Mouse (Mus musculus): ENCODE data around the gene Upf1. TPM values are rescaled to one million over a fixed set of nuclear protein-coding genes. Genes with fewer than 3 reads are reported as not detected.
A peak's percentile ranks its signal among the peaks of the same experiment; 100 is the strongest.

Gene Upf1
- polyA plus RNA-seq, 1 experiment from 2014 or later, result 5.6 TPM

DNA sequence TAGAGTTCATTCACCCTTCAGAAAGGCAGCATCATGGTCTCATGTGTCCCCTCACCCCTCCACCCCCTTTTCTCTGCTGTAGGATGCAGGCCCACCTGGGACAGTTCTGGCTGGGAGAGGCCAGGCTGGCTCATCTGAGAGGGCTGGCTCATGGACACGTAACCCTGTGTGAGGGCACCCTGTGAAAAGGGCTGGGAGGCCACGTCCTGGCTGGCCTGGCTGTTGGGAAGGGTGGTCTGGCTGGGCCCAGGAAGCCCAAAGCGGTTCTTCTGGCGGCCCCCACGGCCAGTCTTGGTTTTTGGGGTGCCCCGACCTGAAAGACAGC, 20.2 kb downstream of the Upf1 start:
- H3K27me3 ChIP-seq (ENCODE audit: control insufficient read depth, insufficient read depth, low read depth, low read length), result no peaks in the 10 kb centered on the region
- H3K4me2 ChIP-seq (ENCODE audit: low read depth, low read length), result no peak overlapping the region
- no peak for ATAC-seq (ENCODE audit: low read depth)
- peaks cover 22% of the 10 kb centered on the region for H3K4me1 ChIP-seq (ENCODE audit: control insufficient read depth, low read depth, low read length)
- no peak overlapping the region for H3K9ac ChIP-seq (ENCODE audit: low read depth, low read length)
- no peak overlapping the region for H3K27ac ChIP-seq (ENCODE audit: low read length)
- WGBS (ENCODE audit: insufficient replicate concordance), result 86% methylated on average over 6 of the region's 6 CpGs
- no peaks in the 10 kb centered on the region for H3K9me3 ChIP-seq (replicated peaks; ENCODE audit: control insufficient read depth, low read length)
- no peak overlapping the region for H3K4me3 ChIP-seq (ENCODE audit: low read depth, low read length)
- peaks cover 71% of the 10 kb centered on the region for H3K36me3 ChIP-seq (ENCODE audit: control insufficient read depth, insufficient read depth)

DNA sequence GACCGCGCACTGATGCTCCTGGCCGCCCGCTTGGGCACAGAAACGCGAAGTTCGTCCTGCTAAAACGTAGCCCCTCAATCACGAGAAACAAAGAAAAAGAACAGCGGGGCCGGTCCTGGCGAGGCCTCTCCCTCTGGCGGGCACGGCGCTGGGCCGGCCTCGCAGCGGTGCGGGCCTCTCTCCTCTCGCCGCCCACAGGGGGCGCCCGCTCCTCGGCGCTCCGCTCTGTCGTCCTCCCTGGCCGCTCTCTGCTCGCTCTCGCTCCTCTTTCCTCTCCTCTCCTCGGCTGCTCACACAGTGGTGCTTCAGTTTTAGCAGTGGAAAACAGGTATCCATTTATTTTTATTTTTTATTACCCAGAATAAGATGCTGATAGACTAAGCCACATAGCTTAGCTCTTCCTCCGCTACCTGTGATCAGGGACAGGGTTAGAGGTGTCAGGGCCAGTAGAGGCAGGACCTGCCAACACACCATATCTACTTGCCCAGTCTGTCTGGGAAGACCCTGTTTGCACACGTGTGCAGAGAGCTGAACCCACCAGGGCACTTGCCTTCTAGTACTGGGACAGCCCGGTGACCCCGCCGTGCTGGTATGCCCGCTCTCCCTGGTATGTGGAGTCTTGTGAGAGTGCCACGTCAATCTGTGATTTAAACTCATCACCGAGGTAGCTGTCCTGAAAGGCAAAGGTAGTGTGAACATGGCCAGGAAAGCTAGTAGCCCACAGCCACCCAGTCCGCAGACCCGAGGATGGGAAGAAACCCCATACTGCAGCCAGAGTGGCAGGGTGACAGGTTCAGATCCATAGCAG, 20.8 kb downstream of the Upf1 start:
- no peak overlapping the region for H3K4me2 ChIP-seq (ENCODE audit: low read depth, low read length)
- peaks cover 25% of the 10 kb centered on the region for H3K4me1 ChIP-seq (ENCODE audit: control insufficient read depth, low read depth, low read length)
- no peak overlapping the region for H3K9ac ChIP-seq (ENCODE audit: low read depth, low read length)
- H3K36me3 ChIP-seq (ENCODE audit: control insufficient read depth, insufficient read depth), result peaks cover 65% of the 10 kb centered on the region
- no peak overlapping the region for H3K27ac ChIP-seq (ENCODE audit: low read length)
- no peaks in the 10 kb centered on the region for H3K9me3 ChIP-seq (replicated peaks; ENCODE audit: control insufficient read depth, low read length)
- H3K4me3 ChIP-seq (ENCODE audit: low read depth, low read length), result no peak overlapping the region
- WGBS (ENCODE audit: insufficient replicate concordance), result 58% methylated on average over 40 of the region's 41 CpGs
- ATAC-seq (ENCODE audit: low read depth), result peak; percentile 37; the same call in 1 of the 2 replicates
- no peaks in the 10 kb centered on the region for H3K27me3 ChIP-seq (ENCODE audit: control insufficient read depth, insufficient read depth, low read depth, low read length)

DNA sequence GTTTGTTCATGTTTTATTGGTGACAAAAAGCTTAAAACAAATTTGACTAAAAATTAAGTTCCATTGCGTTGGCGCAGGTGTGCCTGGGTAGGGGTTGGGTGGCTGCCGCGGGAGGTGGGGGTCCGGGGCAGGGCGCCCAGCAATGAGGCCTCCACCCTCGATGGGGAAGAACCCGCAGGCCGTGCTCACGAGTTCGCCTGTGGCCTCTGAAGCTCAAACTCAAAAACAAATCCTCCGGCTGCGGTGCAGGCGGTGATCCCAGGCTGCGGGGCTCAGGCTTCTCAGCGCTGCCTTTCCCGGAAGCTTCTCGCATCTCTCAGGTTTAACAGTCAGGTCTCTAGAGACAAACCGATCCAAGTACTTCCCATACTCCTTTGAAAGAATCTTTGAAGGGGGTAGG, 21.6 kb downstream of the Upf1 start:
- no peaks in the 10 kb centered on the region for H3K9me3 ChIP-seq (replicated peaks; ENCODE audit: control insufficient read depth, low read length)
- H3K4me2 ChIP-seq (ENCODE audit: low read depth, low read length), result no peak overlapping the region
- 91% methylated on average over 19 of the region's 19 CpGs for WGBS (ENCODE audit: insufficient replicate concordance)
- no peak overlapping the region for H3K9ac ChIP-seq (ENCODE audit: low read depth, low read length)
- peaks cover 58% of the 10 kb centered on the region for H3K36me3 ChIP-seq (ENCODE audit: control insufficient read depth, insufficient read depth)
- peaks cover 25% of the 10 kb centered on the region for H3K4me1 ChIP-seq (ENCODE audit: control insufficient read depth, low read depth, low read length)
- no peak overlapping the region for H3K27ac ChIP-seq (ENCODE audit: low read length)
- H3K27me3 ChIP-seq (ENCODE audit: control insufficient read depth, insufficient read depth, low read depth, low read length), result no peaks in the 10 kb centered on the region
- H3K4me3 ChIP-seq (ENCODE audit: low read depth, low read length), result no peak overlapping the region
- ATAC-seq (ENCODE audit: low read depth), result no peak

DNA sequence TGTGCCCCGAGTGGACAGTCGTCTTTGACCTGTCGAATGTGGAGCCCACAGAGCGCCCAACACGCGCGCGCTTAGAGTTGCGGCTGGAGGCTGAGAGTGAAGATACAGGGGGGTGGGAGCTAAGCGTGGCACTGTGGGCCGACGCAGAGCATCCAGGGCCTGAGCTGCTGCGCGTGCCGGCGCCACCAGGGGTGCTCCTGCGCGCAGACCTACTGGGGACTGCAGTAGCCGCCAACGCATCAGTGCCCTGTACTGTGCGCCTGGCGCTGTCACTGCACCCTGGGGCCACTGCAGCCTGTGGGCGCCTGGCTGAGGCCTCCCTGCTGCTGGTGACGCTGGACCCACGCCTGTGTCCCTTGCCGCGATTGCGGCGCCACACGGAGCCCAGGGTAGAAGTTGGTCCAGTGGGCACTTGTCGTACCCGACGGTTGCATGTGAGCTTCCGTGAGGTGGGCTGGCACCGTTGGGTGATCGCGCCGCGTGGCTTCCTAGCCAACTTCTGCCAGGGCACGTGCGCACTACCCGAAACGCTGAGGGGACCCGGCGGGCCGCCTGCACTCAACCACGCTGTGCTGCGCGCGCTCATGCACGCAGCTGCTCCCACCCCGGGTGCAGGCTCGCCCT, 22.2 kb downstream of the Upf1 start:
- Histone ChIP-seq H3K4me1 (ENCODE audit: control insufficient read depth, low read depth, low read length) (peaks cover 25% of the 10 kb centered on the region), H3K4me2 (ENCODE audit: low read depth, low read length) (no peak overlapping the region), H3K9me3 (replicated peaks; ENCODE audit: control insufficient read depth, low read length) (no peaks in the 10 kb centered on the region), H3K4me3 (ENCODE audit: low read depth, low read length) (no peak overlapping the region), H3K36me3 (ENCODE audit: control insufficient read depth, insufficient read depth) (peaks cover 51% of the 10 kb centered on the region), H3K9ac (ENCODE audit: low read depth, low read length) (no peak overlapping the region), H3K27me3 (ENCODE audit: control insufficient read depth, insufficient read depth, low read depth, low read length) (no peaks in the 10 kb centered on the region), H3K27ac (ENCODE audit: low read length) (no peak overlapping the region)
- peak; percentile 43; the same call in 1 of the 2 replicates for ATAC-seq (ENCODE audit: low read depth)
- WGBS (ENCODE audit: insufficient replicate concordance), result 54% methylated on average over 53 of the region's 53 CpGs

DNA sequence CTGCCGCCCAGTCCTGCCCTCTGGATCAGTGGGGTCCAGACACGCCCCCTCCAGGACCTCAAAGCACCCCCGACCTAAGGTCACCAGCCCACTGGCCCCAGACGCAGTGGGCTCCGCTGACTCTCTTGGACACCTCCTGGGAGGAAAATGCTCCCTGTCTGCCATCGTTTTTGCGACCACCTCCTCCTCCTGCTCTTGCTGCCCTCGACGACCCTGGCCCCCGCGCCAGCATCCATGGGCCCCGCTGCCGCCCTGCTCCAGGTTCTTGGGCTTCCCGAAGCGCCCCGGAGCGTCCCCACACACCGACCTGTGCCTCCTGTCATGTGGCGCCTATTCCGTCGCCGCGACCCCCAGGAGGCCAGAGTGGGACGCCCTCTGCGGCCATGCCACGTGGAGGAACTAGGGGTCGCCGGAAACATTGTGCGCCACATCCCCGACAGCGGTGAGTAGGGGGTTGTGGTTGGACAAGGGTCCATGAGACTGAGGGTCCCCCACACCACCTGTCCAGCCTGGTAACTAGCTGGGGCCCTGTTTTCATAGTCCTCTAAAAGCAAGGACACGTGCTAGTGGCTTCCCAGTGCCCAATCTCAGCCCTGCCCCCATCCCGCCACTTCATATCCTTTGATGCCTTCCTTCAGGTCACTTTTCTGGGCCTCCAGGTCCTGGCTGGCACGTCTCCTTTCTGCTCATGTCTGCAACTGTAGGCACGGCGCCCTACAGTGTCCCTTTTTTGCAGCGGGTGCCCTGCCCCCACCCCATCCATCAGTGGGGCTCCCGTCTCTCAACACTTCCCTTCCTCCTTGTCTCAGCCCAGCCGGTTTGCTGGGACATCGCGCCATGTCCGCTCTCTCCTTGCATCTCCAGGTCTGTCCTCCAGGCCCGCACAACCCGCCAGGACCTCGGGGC, 23.0 kb downstream of the Upf1 start:
- H3K9ac ChIP-seq (ENCODE audit: low read depth, low read length), result no peak overlapping the region
- 13% methylated on average over 45 of the region's 45 CpGs for WGBS (ENCODE audit: insufficient replicate concordance)
- H3K27ac ChIP-seq (ENCODE audit: low read length), result no peak overlapping the region
- no peak for ATAC-seq (ENCODE audit: low read depth)
- no peak overlapping the region for H3K4me3 ChIP-seq (ENCODE audit: low read depth, low read length)
- no peak overlapping the region for H3K4me2 ChIP-seq (ENCODE audit: low read depth, low read length)
- H3K27me3 ChIP-seq (ENCODE audit: control insufficient read depth, insufficient read depth, low read depth, low read length), result no peaks in the 10 kb centered on the region
- H3K36me3 ChIP-seq (ENCODE audit: control insufficient read depth, insufficient read depth), result peaks cover 43% of the 10 kb centered on the region
- peaks cover 25% of the 10 kb centered on the region for H3K4me1 ChIP-seq (ENCODE audit: control insufficient read depth, low read depth, low read length)
- H3K9me3 ChIP-seq (replicated peaks; ENCODE audit: control insufficient read depth, low read length), result no peaks in the 10 kb centered on the region

GRCm38 (mm10) chr8:70329124-70329834, 23.8 kb downstream of the Upf1 start, which contains the start of gene Gdf1:
Gene Gdf1, plus strand, starts transcription at chr8:70329817.
- no peaks in the 10 kb centered on the region for H3K9me3 ChIP-seq (replicated peaks; ENCODE audit: control insufficient read depth, low read length)
- ATAC-seq (ENCODE audit: low read depth), result no peak

GRCm38 (mm10) chr8:70327512-70327911, 25.6 kb downstream of the Upf1 start:
- Histone ChIP-seq H3K4me2 (ENCODE audit: low read depth, low read length) (peak overlapping the region; percentile 14; the same call in 1 of the 2 replicates), H3K9ac (ENCODE audit: low read depth, low read length) (no peak overlapping the region), H3K27me3 (ENCODE audit: control insufficient read depth, insufficient read depth, low read depth, low read length) (no peaks in the 10 kb centered on the region), H3K27ac (ENCODE audit: low read length) (peak overlapping the region; percentile 83), H3K9me3 (replicated peaks; ENCODE audit: control insufficient read depth, low read length) (no peaks in the 10 kb centered on the region), H3K36me3 (ENCODE audit: control insufficient read depth, insufficient read depth) (peaks cover 18% of the 10 kb centered on the region), H3K4me3 (ENCODE audit: low read depth, low read length) (no peak overlapping the region), H3K4me1 (ENCODE audit: control insufficient read depth, low read depth, low read length) (peaks cover 25% of the 10 kb centered on the region)
- 65% methylated on average over 6 of the region's 6 CpGs for WGBS (ENCODE audit: insufficient replicate concordance)
- peak; percentile 72 for ATAC-seq (ENCODE audit: low read depth)

More at GRCm38 (mm10) chr8:70329124-70329834, 23.8 kb downstream of the Upf1 start, which contains the start of gene Gdf1:
- 40% methylated on average over 14 of the region's 14 CpGs for WGBS (ENCODE audit: insufficient replicate concordance)
- peak within 1 kb of the TSS; percentile 83 for H3K27ac ChIP-seq (ENCODE audit: low read length)
- no peak within 1 kb of the TSS for H3K9ac ChIP-seq (ENCODE audit: low read depth, low read length)
- H3K4me2 ChIP-seq (ENCODE audit: low read depth, low read length), result no peak within 1 kb of the TSS
- H3K27me3 ChIP-seq (ENCODE audit: control insufficient read depth, insufficient read depth, low read depth, low read length), result no peaks in the 10 kb centered on the region
- H3K36me3 ChIP-seq (ENCODE audit: control insufficient read depth, insufficient read depth), result peaks cover 35% of the 10 kb centered on the region
- H3K4me3 ChIP-seq (ENCODE audit: low read depth, low read length), result no peak within 1 kb of the TSS
- H3K4me1 ChIP-seq (ENCODE audit: control insufficient read depth, low read depth, low read length), result peaks cover 25% of the 10 kb centered on the region

DNA sequence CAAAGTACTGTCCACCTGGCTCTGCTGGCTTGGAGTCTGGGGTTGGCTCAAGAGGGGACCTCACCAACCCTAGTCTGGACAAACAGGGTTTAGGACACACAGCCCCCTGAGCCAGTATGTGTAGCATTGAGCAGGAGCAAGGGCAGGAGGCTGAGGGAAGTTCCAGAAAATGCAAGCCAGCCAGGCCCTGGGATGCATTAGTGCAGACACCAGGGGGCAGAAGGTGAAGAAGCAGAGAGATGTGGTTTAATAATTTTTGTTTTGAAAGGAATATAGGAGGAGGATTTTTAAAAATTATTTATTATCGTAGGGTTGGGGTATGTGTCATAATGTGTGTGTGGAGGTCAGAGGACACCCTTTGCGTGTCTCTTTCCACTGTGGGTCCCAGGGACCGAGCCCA, 29.4 kb downstream of the Upf1 start:
- H3K9ac ChIP-seq (ENCODE audit: low read depth, low read length), result no peak overlapping the region
- H3K9me3 ChIP-seq (replicated peaks; ENCODE audit: control insufficient read depth, low read length), result no peaks in the 10 kb centered on the region
- ATAC-seq (ENCODE audit: low read depth), result no peak
- H3K36me3 ChIP-seq (ENCODE audit: control insufficient read depth, insufficient read depth), result no peaks in the 10 kb centered on the region
- H3K4me3 ChIP-seq (ENCODE audit: low read depth, low read length), result no peak overlapping the region
- 74% methylated on average over 3 of the region's 3 CpGs for WGBS (ENCODE audit: insufficient replicate concordance)
- no peak overlapping the region for H3K27ac ChIP-seq (ENCODE audit: low read length)
- peaks cover 7% of the 10 kb centered on the region for H3K4me1 ChIP-seq (ENCODE audit: control insufficient read depth, low read depth, low read length)
- no peaks in the 10 kb centered on the region for H3K27me3 ChIP-seq (ENCODE audit: control insufficient read depth, insufficient read depth, low read depth, low read length)
- no peak overlapping the region for H3K4me2 ChIP-seq (ENCODE audit: low read depth, low read length)

Data from liver, embryonic 16.5 days (tissue).